In the genomic region with DNA sequence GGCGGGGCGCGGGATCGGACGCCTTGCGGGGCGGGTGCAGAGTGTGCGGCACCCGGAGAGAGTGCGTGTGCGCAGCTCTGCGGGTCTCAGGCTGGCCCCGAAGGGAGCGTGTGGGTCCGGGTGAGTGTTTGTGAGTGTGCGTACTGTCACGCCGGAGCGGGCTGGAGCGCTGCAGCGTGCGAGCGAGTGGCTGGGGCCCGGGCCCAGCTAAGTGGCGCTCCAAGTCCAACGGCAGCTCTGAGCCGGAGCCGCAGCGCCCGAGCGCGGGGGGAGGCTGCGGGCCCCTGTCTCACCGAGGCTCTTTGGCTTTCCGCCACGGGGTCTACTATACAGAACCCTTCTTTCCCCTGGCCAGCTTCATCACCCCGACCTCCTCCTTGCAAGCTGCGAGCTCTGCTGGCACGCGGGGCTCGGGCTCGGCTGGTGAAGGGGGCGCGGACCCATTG, we compare ENCODE assay signal across 8 mouse cellular contexts. TPM values are rescaled to one million over a fixed set of nuclear protein-coding genes. Genes with fewer than 3 reads are reported as not detected.
A peak's percentile ranks its signal among the peaks of the same experiment; 100 is the strongest.
DNase-seq lines count a peak whose midpoint lies in the region; ATAC-seq lines count a peak whose summit lies in the region.

No protein-coding gene starts in this region.

- peak; percentile 42 for ATAC-seq in CD4-positive, CD25-positive, alpha-beta regulatory T cell, adult 4 months
- ATAC-seq in heart, embryonic 14.5 days (ENCODE audit: insufficient number of reproducible peaks, insufficient read depth, low FRiP score, low read depth): 0 out of 2 replicates have a peak, but pooled peaks have one; percentile 36
- ATAC-seq in limb, embryonic 12.5 days (ENCODE audit: insufficient number of reproducible peaks, insufficient read depth, low FRiP score, low TSS enrichment, low read depth): peak; percentile 38
- ATAC-seq in neural tube, embryonic 13.5 days (ENCODE audit: low read depth): peak; percentile 83

- DNase-seq in heart, embryonic 10.5 days (ENCODE audit: low spot score): no peak
- no peak for DNase-seq in heart, adult 8-10 months (ENCODE audit: low spot score)
- DNase-seq in cerebellum, adult 11 months: peak; percentile 69
- DNase-seq in left cerebral cortex, adult 9 months (ENCODE audit: low spot score in 2 of 2): no peak

- peaks cover 85% of the 10 kb centered on the region for H3K27me3 ChIP-seq in heart, embryonic 10.5 days (ENCODE audit: insufficient read depth, poor library complexity, severe bottlenecking)
- peaks cover 54% of the 10 kb centered on the region for H3K27me3 ChIP-seq in heart, embryonic 14.5 days (ENCODE audit: control insufficient read depth, insufficient read depth, low read length)
- H3K27me3 ChIP-seq in limb, embryonic 12.5 days: peaks cover 78% of the 10 kb centered on the region
- H3K27me3 ChIP-seq in neural tube, embryonic 13.5 days: peaks cover 36% of the 10 kb centered on the region

- H3K27ac ChIP-seq in heart, embryonic 10.5 days: peak overlapping the region; percentile 82
- H3K27ac ChIP-seq in heart, embryonic 14.5 days (replicated peaks in 1 of 2; ENCODE audit: control insufficient read depth in 1 of 2, insufficient read depth in 1 of 2, low read depth in 2 of 2, low read length in 2 of 2): no peak overlapping the region
- no peak overlapping the region for H3K27ac ChIP-seq in limb, embryonic 12.5 days
- H3K27ac ChIP-seq in neural tube, embryonic 13.5 days (replicated peaks): peak overlapping the region; percentile 91

- WGBS in heart, embryonic 10.5 days: under 1% methylated on average over 44 of the region's 44 CpGs
- WGBS in heart, embryonic 14.5 days: 1% methylated on average over 42 of the region's 44 CpGs
- WGBS in limb, embryonic 12.5 days: under 1% methylated on average over 43 of the region's 44 CpGs
- WGBS in neural tube, embryonic 13.5 days: under 1% methylated on average over 44 of the region's 44 CpGs

- H3K36me3 ChIP-seq in heart, embryonic 10.5 days: no peaks in the 10 kb centered on the region
- H3K36me3 ChIP-seq in heart, embryonic 14.5 days (ENCODE audit: control insufficient read depth, insufficient read depth, low read length): no peaks in the 10 kb centered on the region
- no peaks in the 10 kb centered on the region for H3K36me3 ChIP-seq in limb, embryonic 12.5 days
- no peaks in the 10 kb centered on the region for H3K36me3 ChIP-seq in neural tube, embryonic 13.5 days

- peak overlapping the region; percentile 87 for H3K4me3 ChIP-seq in heart, embryonic 10.5 days
- H3K4me3 ChIP-seq in heart, embryonic 14.5 days (ENCODE audit: control insufficient read depth in 1 of 2, insufficient read depth in 1 of 2, low read depth in 1 of 2, low read length in 2 of 2): peak overlapping the region; percentile 67 to 81
- H3K4me3 ChIP-seq in limb, embryonic 12.5 days (replicated peaks): peak overlapping the region; percentile 76
- peak overlapping the region; percentile 60 for H3K4me3 ChIP-seq in neural tube, embryonic 13.5 days

- no peaks in the 10 kb centered on the region for H3K9me3 ChIP-seq in heart, embryonic 10.5 days
- no peaks in the 10 kb centered on the region for H3K9me3 ChIP-seq in heart, embryonic 14.5 days (ENCODE audit: control insufficient read depth, low read length)
- no peaks in the 10 kb centered on the region for H3K9me3 ChIP-seq in limb, embryonic 12.5 days
- no peaks in the 10 kb centered on the region for H3K9me3 ChIP-seq in neural tube, embryonic 13.5 days

- H3K4me1 ChIP-seq in heart, embryonic 10.5 days: peaks cover 37% of the 10 kb centered on the region
- H3K4me1 ChIP-seq in heart, embryonic 14.5 days (ENCODE audit: control insufficient read depth in 2 of 2, insufficient read depth in 2 of 2, low read length in 2 of 2): peaks cover 0 to 18% of the 10 kb centered on the region in 2 experiments; a peak in 3 of 4 replicates
- H3K4me1 ChIP-seq in limb, embryonic 12.5 days (replicated peaks): peaks cover 21% of the 10 kb centered on the region
- H3K4me1 ChIP-seq in neural tube, embryonic 13.5 days (replicated peaks): peaks cover 46% of the 10 kb centered on the region

- H3K4me2 ChIP-seq in heart, embryonic 14.5 days (ENCODE audit: low read length): peak overlapping the region; percentile 100
- H3K4me2 ChIP-seq in limb, embryonic 12.5 days: peak overlapping the region; percentile 99
- peak overlapping the region; percentile 79 for H3K4me2 ChIP-seq in neural tube, embryonic 13.5 days

- peak overlapping the region; percentile 77 for H3K9ac ChIP-seq in heart, embryonic 14.5 days (ENCODE audit: low read length)
- H3K9ac ChIP-seq in limb, embryonic 12.5 days (replicated peaks): peak overlapping the region; percentile 63
- H3K9ac ChIP-seq in neural tube, embryonic 13.5 days: peak overlapping the region; percentile 89

RNA-seq across cellular contexts. Expression of gene Sema7a, which starts 0.5 kb away (rescaled TPM):
- polyA plus RNA-seq in heart, embryonic 10.5 days (2016; fragmentation: Nextera tagmentation; extraction: Ambion mirVana): 0.16 TPM in 1 of 2 replicates, not detected in the other
- total RNA-seq in heart, adult 8-10 months (2022): 10 to 100 TPM; 20.4 to 24.8 (median 24.5) TPM
- not detected for polyA plus RNA-seq in CD4-positive, CD25-positive, alpha-beta regulatory T cell, adult 4 months (2017; shearing (Covaris generic))
- polyA plus RNA-seq in heart, embryonic 14.5 days (2014; fragmentation: Nextera tagmentation; extraction: Ambion mirVana): 0.70 and 0.74 TPM in 2 replicates
- polyA plus RNA-seq in limb, embryonic 12.5 days (2016; fragmentation: Nextera tagmentation; extraction: Ambion mirVana): 0.18 and 0.99 TPM in 2 replicates
- polyA plus RNA-seq in neural tube, embryonic 13.5 days (2015; fragmentation: Nextera tagmentation; extraction: Ambion mirVana): 1.8 and 2.1 TPM in 2 replicates

RNA-seq across cellular contexts. Expression of gene Ubl7, which starts 29.6 kb away (rescaled TPM):
- polyA plus RNA-seq in heart, embryonic 10.5 days (2016; fragmentation: Nextera tagmentation; extraction: Ambion mirVana): 110 TPM in 2 replicates
- 10 to 100 TPM; 72.5 to 82.8 (median 80.1) TPM for total RNA-seq in heart, adult 8-10 months (2022)
- polyA plus RNA-seq in CD4-positive, CD25-positive, alpha-beta regulatory T cell, adult 4 months (2017; shearing (Covaris generic)): 100 to 1,000 TPM; 138 to 191 TPM
- polyA plus RNA-seq in heart, embryonic 14.5 days (2014; fragmentation: Nextera tagmentation; extraction: Ambion mirVana): 107 and 114 TPM in 2 replicates
- polyA plus RNA-seq in limb, embryonic 12.5 days (2016; fragmentation: Nextera tagmentation; extraction: Ambion mirVana): 117 and 124 TPM in 2 replicates
- polyA plus RNA-seq in neural tube, embryonic 13.5 days (2015; fragmentation: Nextera tagmentation; extraction: Ambion mirVana): 149 and 166 TPM in 2 replicates

Comparison
In these comparisons a context has a peak if more than half of its experiments do, and no peak if none do; other contexts are left out.
1. H3K27ac ChIP-seq: peak in heart, embryonic 10.5 days (single experiment) and neural tube, embryonic 13.5 days (single experiment); none in heart, embryonic 14.5 days (0 of 2) and limb, embryonic 12.5 days (single experiment).
2. Peak in every context shown above with its lines, with median percentiles within 50 percentile points of each other: H3K4me3 ChIP-seq, ATAC-seq, H3K4me2 ChIP-seq and H3K9ac ChIP-seq.